Mouse (Mus musculus): ENCODE data around the gene Adamts2.

Adamts2 gene

DNA sequence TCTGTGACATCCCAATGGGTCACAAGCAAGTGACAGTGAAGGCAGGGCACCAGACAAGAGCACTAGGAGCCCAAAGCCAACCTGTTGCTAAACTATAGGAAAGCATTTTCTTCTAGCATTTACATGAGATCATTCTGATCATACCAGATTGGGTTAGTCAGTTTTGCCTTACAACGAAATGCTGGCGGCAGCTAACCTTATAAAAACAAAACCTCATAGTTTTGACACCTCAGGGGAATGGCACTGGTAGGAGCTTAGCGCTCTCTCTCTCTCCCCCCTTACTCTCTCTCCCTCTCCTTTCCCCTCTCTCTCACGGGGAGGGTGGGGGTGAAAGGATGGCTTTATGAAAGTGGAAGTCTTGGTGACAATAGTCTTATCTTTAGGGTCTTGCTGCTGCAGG is 123.7 kb downstream of the Adamts2 start:
- DNase-seq (ENCODE audit: low read depth in 1 of 2, low spot score in 2 of 2), result no peak

DNA sequence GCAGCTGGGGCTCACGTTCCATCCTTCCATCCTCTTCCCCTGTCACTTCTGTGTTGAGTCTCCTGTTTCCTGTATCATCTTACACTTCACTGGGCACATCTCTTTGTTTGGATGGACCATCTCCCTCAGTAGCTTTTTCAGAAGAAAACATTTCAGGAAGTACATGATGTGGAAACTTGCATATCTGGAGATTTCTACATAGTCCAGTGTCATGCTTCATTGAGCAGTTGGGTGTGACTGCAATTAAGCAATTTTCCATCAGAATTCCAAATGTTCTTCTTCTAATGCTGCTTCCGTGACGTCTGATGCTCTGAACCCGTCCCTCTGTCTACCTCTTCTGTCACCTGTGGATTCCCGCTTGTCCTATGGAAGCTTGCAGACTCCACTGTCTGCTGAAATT is 124.2 kb downstream of the Adamts2 start:
- DNase-seq (ENCODE audit: low read depth in 1 of 2, low spot score in 2 of 2), result no peak

DNA sequence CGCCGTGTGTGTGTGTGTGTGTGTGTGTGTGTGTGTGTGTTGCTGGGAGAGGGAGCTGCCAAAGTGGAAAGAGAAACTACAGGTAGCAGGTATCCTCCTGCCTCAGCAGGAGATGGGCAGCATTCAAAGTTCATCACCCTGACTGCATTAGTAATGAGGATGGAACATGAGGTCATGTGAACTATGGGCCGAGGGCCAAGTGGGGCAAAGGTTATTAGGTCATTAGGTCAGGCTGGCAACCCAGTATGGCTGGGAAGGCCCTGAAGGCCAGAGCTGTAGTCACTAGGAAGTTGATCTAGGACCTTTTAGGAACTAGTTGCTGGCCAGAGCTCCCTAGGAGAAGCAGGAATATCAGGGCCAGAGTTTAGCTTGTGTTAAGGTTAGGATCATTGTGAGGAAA is 131.3 kb downstream of the Adamts2 start:
- DNase-seq (ENCODE audit: low read depth in 1 of 2, low spot score in 2 of 2), result no peak

DNA sequence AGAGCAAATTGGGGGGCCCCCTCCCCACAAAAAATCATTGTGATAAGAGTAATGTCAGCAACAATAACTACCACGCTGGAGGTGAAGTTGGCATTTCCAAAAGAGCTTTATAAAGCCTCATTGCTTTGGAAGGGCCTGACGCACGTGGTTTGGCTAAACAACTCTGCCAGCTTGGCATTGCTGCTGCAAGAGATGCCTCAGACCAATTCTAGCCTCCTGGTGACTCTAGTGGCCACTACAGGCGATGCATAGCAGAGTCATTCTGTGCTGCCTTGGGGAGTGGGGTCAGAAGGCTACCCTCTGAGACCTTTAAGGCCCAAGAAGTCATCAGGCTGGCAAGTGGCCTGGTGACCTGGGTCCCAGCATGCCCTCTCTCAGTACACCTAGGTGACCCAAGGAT is 132.2 kb downstream of the Adamts2 start:
- DNase-seq (ENCODE audit: low read depth in 1 of 2, low spot score in 2 of 2), result no peak

DNA sequence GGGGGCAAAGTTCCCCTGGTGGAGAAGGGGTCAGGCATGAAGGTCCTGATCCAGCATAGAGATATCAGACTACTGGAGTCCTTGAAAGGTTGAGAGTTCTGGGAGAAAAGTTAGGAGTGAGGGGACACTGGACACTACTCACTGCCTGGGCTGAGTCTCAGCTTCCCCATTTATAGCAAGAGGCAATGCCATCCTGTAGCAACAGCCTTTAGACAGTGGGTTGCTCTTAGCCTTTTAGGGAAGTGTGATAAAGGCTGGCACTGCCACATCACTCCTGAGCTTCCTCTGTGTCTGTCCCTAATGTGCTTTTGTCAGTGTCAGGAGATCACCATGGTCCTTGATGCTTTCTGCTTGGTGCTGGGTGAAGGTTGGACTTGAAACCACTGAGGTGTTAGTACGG is 134.7 kb downstream of the Adamts2 start:
- no peak for DNase-seq (ENCODE audit: low read depth in 1 of 2, low spot score in 2 of 2)

DNA sequence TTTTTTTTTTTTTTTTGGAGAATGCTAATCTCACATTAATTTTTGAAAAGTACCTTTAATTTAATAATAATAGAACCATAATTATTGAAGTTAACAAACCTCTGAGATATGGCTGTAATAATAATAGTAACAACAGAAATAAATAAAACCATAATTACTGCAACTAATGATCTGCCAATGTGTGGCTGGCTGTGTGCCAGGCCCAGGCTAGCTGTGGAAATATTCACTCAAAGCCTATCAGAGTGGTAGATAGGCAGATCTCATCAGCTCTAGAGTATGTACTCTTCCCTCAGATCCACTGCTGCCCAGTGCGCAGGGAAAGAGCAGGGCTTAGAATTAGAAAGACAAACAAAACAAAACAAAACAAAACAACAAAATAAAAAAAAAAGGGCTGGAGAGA is 136.6 kb downstream of the Adamts2 start:
- no peak for DNase-seq (ENCODE audit: low read depth in 1 of 2, low spot score in 2 of 2)

DNA sequence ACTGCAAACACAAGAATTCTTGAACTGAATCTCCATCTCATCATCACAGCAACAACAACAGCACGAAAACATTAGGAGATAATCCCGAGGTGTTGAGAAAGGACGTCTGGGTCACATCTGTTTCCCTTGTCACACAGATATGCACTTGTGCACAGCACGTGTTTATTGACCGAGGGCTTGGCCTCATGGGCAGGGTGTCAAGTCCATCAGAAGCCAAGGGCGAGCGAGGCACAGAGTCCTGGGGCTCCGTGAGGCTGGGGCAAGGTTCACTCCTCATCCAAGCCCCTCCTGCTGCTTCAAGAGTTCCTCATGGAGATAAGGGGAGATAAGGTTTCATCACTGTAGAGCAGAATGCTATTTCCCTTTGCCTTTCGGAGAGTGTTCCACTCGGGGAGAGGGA is 137.6 kb downstream of the Adamts2 start:
- no peak for DNase-seq (ENCODE audit: low read depth in 1 of 2, low spot score in 2 of 2)

DNA sequence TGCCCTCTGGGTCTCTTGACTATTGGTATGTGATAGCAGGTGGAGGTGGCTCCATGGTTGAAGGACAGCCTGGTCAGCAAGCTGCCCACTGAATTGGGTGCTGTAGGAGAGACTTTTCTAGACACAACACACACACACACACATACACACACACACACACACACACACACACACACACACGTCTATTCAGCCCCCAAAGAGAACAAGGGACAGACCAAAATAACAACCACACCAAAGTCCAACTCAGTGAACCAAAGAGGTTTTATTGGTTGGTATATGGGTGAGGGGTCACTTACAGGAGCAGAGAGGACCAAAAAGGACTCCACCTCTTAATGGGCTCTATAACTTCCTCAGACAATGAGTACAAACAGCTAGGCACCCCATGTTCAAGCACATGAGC is 140.3 kb downstream of the Adamts2 start:
- DNase-seq (ENCODE audit: low read depth in 1 of 2, low spot score in 2 of 2), result no peak

DNA sequence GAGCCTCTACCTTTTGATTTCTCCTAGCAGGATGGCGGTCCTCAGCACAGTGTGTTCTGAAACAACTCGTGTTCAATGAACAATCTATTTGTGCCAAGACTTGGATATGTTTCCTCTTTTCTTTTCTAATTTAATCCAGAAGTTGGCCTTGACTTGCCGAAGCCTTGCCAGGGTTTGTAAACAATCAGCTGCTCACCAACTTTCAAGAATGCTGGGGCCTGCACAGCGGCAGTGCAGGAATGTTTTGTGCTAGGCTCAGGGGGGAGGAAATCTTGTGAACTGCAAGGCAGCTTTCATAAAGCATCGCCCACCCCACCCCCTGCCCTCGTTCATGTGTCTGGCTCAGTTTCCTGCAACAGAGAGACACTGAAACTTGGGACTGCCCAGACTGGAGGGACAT is 143.1 kb downstream of the Adamts2 start:
- DNase-seq (ENCODE audit: low read depth in 1 of 2, low spot score in 2 of 2), result no peak

DNA sequence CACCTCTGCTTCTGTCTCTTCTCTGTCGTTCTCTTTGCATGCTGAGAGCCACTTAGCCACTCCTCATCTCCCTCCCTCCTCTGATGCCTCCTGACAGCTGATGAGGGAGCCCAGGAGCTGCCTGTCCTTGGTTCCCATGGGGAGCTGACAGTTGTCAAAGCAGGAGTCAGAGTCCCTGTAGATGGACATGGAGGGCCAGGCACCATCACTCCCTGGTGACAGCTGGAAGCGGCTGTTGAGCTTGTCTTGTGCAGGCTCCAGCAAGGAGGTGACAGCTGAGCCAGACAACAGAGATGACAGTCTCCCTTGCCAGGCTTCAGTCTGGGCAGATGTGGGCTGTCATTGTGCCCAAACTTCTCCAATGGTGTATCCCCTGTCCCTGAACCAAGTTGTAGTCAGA is 144.6 kb downstream of the Adamts2 start:
- no peak for DNase-seq (ENCODE audit: low read depth in 1 of 2, low spot score in 2 of 2)

DNA sequence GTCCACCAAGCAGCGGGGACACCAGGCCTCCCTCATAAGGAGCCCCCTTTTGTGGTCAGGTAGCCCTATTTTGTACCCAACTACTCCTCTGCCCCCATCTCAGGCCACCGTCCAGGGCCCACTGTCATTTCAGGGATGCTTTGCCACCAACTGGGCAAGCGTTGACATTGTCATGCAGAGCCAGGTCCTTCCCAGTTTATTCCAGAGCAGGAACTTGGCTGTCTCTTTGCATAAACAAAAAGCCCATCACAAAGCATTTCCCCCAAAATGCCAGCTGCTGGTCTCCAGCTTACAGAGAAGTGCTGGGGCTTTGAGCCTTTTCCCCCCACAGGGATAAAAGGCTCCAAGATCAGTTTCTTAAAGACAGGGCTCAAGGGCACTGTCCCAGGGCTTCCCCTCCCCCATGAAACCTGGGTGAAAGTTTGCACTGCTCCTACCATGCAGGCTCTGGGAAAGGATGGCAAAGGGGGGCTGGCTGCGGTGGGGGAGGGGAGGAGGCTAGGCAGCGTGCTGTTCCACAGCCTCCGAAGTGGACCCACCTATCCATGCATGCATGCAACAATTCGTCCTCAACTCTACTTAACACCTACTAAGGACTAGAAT is 149.2 kb downstream of the Adamts2 start:
- no peak for DNase-seq (ENCODE audit: low read depth in 1 of 2, low spot score in 2 of 2)

DNA sequence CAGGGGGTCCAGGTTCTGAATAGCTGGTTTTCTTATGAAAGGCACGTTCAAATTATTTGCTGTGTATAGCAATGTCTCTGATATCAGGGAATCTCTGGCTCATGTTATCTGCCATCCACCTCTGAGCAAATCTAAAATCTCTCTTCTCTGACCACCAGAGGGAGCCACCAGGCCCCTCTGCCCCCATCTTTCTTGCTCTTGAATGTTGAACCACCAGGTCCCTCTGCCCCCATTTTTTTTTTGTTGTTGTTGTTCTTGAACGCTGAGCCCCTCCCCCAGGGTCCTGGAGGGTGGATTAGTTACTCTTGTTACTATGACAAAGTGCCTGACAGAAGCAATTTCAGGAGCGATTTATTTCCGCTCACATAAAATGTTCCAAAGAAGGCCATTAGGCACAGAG is 155.9 kb downstream of the Adamts2 start:
- no peak for DNase-seq (ENCODE audit: low read depth in 1 of 2, low spot score in 2 of 2)

DNA sequence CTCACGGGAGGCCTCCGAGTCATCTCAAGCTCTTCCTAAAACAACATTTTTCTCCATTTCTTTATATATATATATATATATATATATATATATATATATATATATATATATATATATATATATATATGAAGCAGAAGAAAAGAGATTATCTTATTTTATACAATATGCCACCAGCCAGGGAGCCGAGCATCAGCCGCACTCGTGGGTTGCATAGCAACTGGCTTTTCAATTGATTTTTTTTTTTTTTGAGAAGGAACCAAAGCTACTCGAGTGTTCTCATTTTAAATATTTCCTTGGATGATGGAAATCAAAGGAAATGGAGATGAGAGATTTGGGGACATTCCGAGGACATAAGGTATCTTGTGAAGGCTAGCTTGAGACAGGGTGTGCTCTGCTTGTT is 164.6 kb downstream of the Adamts2 start:
- no peak for DNase-seq (ENCODE audit: low read depth in 1 of 2, low spot score in 2 of 2)

DNA sequence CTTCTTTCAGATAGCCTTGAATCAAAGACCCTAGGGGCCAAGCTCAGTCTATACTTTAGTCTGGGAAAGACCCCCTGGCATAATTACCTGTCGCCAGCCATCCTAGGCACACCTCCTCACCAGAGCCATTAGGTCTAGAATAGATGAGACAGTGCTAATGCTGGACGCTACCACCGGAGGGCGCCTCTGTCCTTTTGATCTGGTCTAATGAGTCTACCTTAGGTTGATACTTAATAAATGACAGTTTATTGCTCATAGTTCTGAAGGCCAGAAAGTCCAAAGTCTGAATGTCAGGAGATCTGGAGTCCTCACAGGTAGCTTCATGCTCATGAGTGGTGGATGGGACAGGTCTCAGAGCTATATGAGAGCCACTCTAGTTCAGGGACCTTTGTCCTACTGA is 165.2 kb downstream of the Adamts2 start:
- no peak for DNase-seq (ENCODE audit: low read depth in 1 of 2, low spot score in 2 of 2)

DNA sequence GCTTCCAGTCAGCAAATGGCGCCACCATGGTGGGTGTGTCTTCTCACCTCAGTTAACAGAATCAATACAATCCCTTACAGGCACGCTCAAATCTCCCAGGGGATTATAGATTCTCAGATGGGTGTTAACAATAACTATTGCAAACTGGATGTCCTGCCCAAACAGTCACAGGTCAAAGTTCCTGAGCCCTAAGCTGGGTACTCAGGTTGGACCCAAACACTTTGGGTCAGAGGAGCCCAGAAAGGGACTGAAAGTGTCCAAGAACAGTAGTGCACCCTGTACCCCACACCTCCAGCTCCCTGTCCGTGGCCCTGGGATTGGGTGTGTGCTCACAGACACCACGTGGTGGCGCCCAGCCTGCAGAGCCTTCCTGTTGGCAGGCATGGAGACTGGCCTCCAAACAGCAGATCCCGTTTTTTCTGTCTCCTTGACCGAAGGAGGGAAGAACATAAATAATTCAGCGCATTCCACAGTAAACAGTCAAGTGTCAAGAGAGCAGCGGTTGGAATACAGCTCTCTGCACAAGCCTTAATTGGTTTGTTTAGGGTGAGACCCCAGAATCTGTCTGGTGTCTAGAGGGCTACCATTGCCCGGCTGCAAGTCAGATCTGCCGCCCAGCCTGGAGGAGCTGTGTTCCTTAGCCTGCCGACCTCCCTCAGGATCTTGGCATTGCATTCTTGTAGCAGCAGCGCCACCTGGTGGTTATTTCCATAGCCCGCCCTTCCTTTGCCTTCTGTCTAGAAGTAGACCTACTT is 167.3 kb downstream of the Adamts2 start:
- peak; percentile 12 to 42 for DNase-seq (ENCODE audit: low read depth in 1 of 2, low spot score in 2 of 2)

DNA sequence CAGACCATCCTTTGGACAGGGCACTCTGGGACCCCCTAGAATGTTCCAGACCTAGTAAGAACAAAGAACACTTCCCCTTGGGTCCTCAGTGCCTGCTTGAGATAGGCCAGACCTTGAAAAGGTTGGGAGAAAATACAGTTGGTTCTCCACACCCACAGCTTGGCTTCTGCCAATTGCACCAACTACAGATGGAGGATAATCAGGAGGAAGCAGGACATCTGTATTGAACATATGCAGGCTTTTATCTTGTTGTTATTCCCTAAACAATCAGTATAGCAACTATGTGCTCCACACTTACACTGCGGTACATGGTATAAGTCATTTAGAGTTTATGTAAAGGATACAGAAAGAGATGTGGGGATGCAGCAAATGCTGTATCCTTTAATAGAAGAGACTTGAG is 169.1 kb downstream of the Adamts2 start:
- DNase-seq (ENCODE audit: low read depth in 1 of 2, low spot score in 2 of 2), result no peak

DNA sequence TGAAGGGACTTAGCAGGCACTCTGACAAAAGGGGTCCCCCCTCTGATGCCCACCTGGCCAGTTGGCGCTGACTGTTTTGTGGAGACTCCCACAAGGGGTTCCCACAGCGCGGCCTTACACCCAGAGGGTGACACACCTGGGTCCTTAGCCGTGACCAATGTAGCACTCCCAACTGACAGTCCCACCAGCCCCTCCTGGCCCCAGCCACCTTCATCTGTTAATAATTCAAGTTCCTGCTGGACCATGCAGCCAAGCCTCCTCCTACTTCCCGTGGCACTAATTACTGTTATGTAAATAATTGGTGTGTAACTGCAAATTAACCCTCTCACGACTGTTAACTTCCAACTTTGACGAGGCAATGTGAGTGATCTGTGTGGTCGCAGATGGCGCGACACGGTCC is 195.8 kb downstream of the Adamts2 start:
- no peak for DNase-seq (ENCODE audit: low read depth in 1 of 2, low spot score in 2 of 2)

DNA sequence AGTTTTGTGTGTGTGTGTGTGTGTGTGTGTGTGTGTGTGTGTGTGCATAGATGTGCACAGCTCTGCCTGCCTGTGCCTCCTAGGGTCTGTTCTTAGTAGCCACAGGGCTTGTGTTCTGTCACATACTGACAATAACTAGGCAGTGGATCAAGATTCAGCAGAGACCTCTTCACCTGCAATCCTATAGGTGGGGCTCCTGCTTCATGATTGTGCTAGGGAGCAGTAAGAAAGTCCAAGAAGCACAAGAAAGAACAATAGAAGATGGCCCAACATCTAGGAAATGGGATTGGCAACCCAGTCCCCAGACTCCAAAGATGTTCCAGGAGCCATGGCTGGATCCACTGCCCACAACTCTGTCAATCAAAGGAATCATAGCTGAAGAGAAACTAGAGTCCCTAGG is 197.0 kb downstream of the Adamts2 start:
- no peak for DNase-seq (ENCODE audit: low read depth in 1 of 2, low spot score in 2 of 2)

DNA sequence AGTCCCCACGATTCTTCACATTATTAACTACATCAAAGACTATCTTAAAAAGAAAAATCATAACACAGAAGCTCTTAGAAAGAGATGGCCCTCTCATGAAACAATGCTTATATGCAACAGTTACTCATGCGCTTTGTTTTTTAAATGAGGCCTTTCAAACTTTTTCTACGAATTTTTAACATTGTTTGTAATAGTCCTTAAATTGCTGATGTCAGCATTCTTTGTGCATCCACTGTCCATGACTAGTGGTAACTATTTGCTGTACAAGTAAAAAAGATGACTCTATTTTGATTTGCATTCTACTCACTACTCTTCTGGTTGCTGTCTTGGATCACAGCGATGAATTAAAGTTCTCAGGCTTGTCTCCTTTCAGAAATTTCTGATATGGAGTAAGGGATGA is 212.3 kb downstream of the Adamts2 start:
- no peak for DNase-seq (ENCODE audit: low read depth in 1 of 2, low spot score in 2 of 2)

DNA sequence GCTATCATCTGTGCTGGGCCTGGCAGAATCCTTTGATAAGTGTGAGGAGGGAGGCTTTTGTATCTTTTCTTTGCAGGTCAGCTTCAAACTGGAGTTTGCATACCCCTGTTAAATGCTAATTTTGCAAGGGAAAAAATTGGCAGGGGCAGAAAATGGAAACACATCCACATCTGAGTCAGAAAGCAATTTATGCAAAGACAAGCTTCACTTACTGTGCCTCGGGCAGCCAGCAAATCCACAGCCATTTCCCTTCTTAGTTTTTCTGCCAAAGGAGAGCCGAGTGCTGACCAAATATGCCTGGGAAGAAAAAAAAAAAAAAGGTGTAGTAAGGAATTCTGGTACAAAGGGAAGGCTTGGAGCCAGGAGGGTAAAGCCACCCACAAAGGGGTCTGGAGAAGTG is 224.3 kb downstream of the Adamts2 start:
- no peak for DNase-seq (ENCODE audit: low read depth in 1 of 2, low spot score in 2 of 2)

DNA sequence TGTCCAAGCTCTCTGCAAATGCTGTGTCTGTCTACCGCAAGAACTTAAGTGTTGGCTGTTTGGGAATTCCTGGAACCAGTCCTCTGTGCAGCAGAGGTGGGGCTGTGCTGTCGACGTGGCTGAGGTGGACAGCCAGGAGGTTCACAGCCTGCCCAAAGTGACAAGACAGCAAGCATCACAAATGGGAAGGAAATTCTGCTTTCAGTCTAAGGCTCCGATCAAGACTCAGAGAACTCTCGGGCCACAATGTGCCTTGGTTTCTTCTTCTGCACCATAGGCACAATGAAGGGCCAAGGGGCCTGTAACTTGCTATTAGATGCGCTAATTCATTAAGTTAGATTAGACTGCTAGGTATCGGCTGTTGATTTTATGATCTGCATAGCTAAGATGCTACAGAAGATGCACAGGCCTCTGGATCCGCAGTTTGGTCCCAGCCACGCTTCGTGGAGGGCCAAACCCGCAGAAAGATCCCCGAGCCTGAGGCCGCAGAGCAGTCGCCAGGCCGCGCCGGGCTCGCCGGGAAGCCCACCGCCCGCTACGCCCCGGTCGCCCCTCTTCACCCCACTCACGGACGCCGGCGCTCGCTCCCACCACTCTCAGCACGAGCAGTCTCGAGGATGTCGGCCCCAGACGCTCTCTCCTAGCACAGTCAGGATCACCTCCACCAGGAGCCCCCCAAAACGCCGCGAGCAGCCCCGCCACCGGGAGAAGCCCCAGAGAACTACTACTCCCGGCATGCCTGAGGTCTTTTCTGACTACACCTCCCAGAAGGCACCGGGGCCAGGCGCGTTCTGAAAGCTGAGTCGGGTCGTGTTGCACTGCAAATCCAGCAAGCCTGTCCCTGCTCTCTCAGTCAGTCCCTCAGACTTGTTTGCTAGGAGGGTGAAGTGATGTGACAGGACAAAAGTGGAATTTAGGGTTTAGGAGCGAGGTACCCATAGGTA is 225.4 kb downstream of the Adamts2 start, which contains the start of gene Zfp354c:
Zfp354c (minus strand) TSS at position 715 of the 944 bp plus-strand sequence.
- peak in 1 of 2 experiments; percentile 18 for DNase-seq (ENCODE audit: low read depth in 1 of 2, low spot score in 2 of 2)

DNA sequence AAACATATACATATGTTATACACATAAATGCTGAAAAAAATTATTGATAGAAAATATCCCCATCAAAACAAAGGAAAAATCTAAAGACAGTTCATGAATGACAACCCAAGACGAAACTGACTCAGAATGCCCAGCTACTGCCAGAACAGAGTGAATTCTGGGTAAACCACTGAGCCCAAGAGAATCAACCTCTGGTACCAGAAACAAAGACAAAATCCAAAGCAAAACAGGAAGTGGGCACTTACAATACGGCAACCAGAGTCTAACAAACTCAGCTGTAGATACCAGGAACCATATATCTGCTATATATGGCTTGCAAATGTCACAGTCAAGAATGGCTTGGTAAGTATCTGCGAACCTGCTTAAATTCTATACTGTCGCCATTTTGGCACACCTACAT is 233.8 kb downstream of the Adamts2 start:
- DNase-seq (ENCODE audit: low read depth in 1 of 2, low spot score in 2 of 2), result no peak
